Mouse (Mus musculus): ENCODE results near the gene Akna. TPM values are rescaled to one million over a fixed set of nuclear protein-coding genes. Genes with fewer than 3 reads are reported as not detected.
"Not testable (repeated sequence)": the region's sequence is repeated elsewhere in the genome, so short reads cannot be mapped to it uniquely, and the experiment has no call there.

Gene Akna
- total and polyA plus RNA-seq, 3 experiments, result 3.9 to 14.1 TPM; not detected in 1

GRCm38 (mm10) chr4:63323275-63323815, 79.8 kb downstream of the Akna start:
- no peak for TF ChIP-seq POLR2AphosphoS2 (IDR thresholded peaks at IDR 0.05; ENCODE audit: low read length)
- no peak for TF ChIP-seq CHD1 (IDR thresholded peaks at IDR 0.05; ENCODE audit: low read depth, low read length)
- no peak for TF ChIP-seq MAZ (IDR thresholded peaks at IDR 0.05; ENCODE audit: low read depth, low read length)
- TF ChIP-seq JUND (IDR thresholded peaks at IDR 0.05; ENCODE audit: low read depth, low read length), result no peak
- no peak for TF ChIP-seq MAFK (IDR thresholded peaks at IDR 0.05; ENCODE audit: borderline replicate concordance, low read depth, low read length)
- TF ChIP-seq CTCF (IDR thresholded peaks at IDR 0.05 in 2 of 3, conservative IDR thresholded peaks at IDR 0.05 in 1 of 3; ENCODE audit: control insufficient read depth in 1 of 3, insufficient read depth in 1 of 3, low read depth in 2 of 3, low read length in 3 of 3, poor library complexity in 1 of 3, severe bottlenecking in 1 of 3), result no peak
- TF ChIP-seq POLR2AphosphoS5 (IDR thresholded peaks at IDR 0.05; ENCODE audit: borderline replicate concordance, low read depth, low read length), result no peak
- TF ChIP-seq NELFE (IDR thresholded peaks at IDR 0.05; ENCODE audit: low read depth, low read length), result no peak
- TF ChIP-seq USF2 (IDR thresholded peaks at IDR 0.05; ENCODE audit: borderline replicate concordance in 1 of 2, insufficient read depth in 1 of 2, low read depth in 1 of 2, low read length in 2 of 2), result no peak
- no peak for TF ChIP-seq ZKSCAN1 (IDR thresholded peaks at IDR 0.05; ENCODE audit: low read depth, low read length)
- no peak for TF ChIP-seq CHD2 (IDR thresholded peaks at IDR 0.05; ENCODE audit: low read length)
- TF ChIP-seq MEF2A (IDR thresholded peaks at IDR 0.05; ENCODE audit: extremely low read depth, insufficient replicate concordance, low read depth, low read length, poor library complexity, severe bottlenecking), result no peak
- no peak for TF ChIP-seq USF1 (IDR thresholded peaks at IDR 0.05; ENCODE audit: low read depth, low read length)
- TF ChIP-seq MYB (IDR thresholded peaks at IDR 0.05; ENCODE audit: low read depth, low read length), result no peak
- TF ChIP-seq MYC (IDR thresholded peaks at IDR 0.05; ENCODE audit: low read depth, low read length), result no peak
- TF ChIP-seq RCOR1 (IDR thresholded peaks at IDR 0.05; ENCODE audit: low read depth, low read length), result no peak
- no peak for TF ChIP-seq ZMIZ1 (IDR thresholded peaks at IDR 0.05; ENCODE audit: low read depth, low read length)
- no peak for TF ChIP-seq UBTF (IDR thresholded peaks at IDR 0.05; ENCODE audit: borderline replicate concordance, insufficient read depth, low read depth, low read length)
- TF ChIP-seq E2F4 (IDR thresholded peaks at IDR 0.05; ENCODE audit: borderline replicate concordance, low read depth, low read length), result no peak
- no peak for TF ChIP-seq MXI1 (IDR thresholded peaks at IDR 0.05; ENCODE audit: low read depth, low read length)
- no peak for DNase-seq (ENCODE audit: low read depth, low spot score)
- Histone ChIP-seq H3K9me3 (replicated peaks; ENCODE audit: insufficient read depth, low read length) (no peaks in the 10 kb centered on the region), H3K27ac (ENCODE audit: control insufficient read depth, low read depth, low read length) (no peak overlapping the region), H3K79me2 (ENCODE audit: control insufficient read depth, insufficient read depth, low read length, poor library complexity) (no peaks in the 10 kb centered on the region), H3K27me3 (ENCODE audit: control insufficient read depth in 1 of 2, insufficient read depth in 2 of 2, low read length in 2 of 2) (no peaks in the 10 kb centered on the region), H3K4me3 (ENCODE audit: control insufficient read depth in 1 of 2, insufficient read depth in 1 of 2, low read depth in 2 of 2, low read length in 2 of 2) (no peak overlapping the region), H3K4me1 (ENCODE audit: control insufficient read depth in 1 of 2, insufficient read depth in 2 of 2, low read length in 2 of 2) (no peaks in the 10 kb centered on the region), H3K36me3 (ENCODE audit: control insufficient read depth in 1 of 2, insufficient read depth in 2 of 2, low read length in 2 of 2) (no peaks in the 10 kb centered on the region), H3K9ac (ENCODE audit: control insufficient read depth, low read depth, low read length, poor library complexity, severe bottlenecking) (no peak overlapping the region)

DNA sequence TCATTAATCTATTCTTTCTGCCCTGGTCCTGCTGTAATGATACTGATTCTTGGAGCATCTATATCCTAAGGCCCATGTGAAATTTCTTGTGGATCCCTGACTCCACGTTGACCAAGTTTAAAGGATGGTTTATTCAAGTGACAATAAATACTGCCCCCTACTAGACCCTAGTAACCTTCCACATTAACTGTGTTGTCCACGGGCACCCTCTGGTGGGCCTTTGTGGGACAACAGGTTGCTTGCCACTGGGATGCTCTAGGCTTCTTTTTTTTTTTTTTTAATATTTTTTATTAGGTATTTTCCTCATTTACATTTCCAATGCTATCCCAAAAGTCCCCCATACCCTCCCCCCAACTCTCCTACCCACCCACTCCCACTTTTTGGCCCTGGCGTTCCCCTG, 83.6 kb downstream of the Akna start:
- H3K4me3 ChIP-seq (ENCODE audit: control insufficient read depth in 1 of 2, insufficient read depth in 1 of 2, low read depth in 2 of 2, low read length in 2 of 2); H3K9me3 ChIP-seq (replicated peaks; ENCODE audit: insufficient read depth, low read length); H3K4me1 ChIP-seq (ENCODE audit: control insufficient read depth in 1 of 2, insufficient read depth in 2 of 2, low read length in 2 of 2); H3K9ac ChIP-seq (ENCODE audit: control insufficient read depth, low read depth, low read length, poor library complexity, severe bottlenecking); H3K36me3 ChIP-seq (ENCODE audit: control insufficient read depth in 1 of 2, insufficient read depth in 2 of 2, low read length in 2 of 2); H3K27ac ChIP-seq (ENCODE audit: control insufficient read depth, low read depth, low read length); DNase-seq (ENCODE audit: low read depth, low spot score); H3K79me2 ChIP-seq (ENCODE audit: control insufficient read depth, insufficient read depth, low read length, poor library complexity); H3K27me3 ChIP-seq (ENCODE audit: control insufficient read depth in 1 of 2, insufficient read depth in 2 of 2, low read length in 2 of 2): not testable (repeated sequence)
- TF ChIP-seq RAD21 (IDR thresholded peaks at IDR 0.05; ENCODE audit: low read depth, low read length) (peak; percentile 11; the same call in 1 of the 2 replicates), SMC3 (IDR thresholded peaks at IDR 0.05; ENCODE audit: low read depth, low read length) (peak; percentile 19; the same call in 1 of the 2 replicates), CTCF (IDR thresholded peaks at IDR 0.05 in 2 of 3, conservative IDR thresholded peaks at IDR 0.05 in 1 of 3; ENCODE audit: control insufficient read depth in 1 of 3, insufficient read depth in 1 of 3, low read depth in 2 of 3, low read length in 3 of 3, poor library complexity in 1 of 3, severe bottlenecking in 1 of 3) (peak in 2 of 3 experiments; percentile 24 to 38; a peak in 4 of 6 replicates)

Data from MEL (cell line).